Mouse (Mus musculus) small intestine, adult 2 months (tissue): Measurements from ENCODE around the gene Gm37240.

Experiments used
- CTCF ChIP-seq: fragments of 200-500 bp; IDR thresholded peaks from 2 replicates; pipeline ENCODE4 v1.5.1; 2012; ENCODE audit warnings: low read depth, mild to moderate bottlenecking, control low read depth, inconsistent platforms, low read length, moderate library complexity, mixed read lengths; ENCODE audit not compliant: insufficient replicate concordance, insufficient read length; ENCODE audit errors: extremely low read depth
- POLR2A ChIP-seq: fragments of 200-500 bp; IDR thresholded peaks from 2 replicates; pipeline ENCODE4 v1.6.1; 2012; ENCODE audit warnings: low read depth, mild to moderate bottlenecking, control low read depth, inconsistent platforms, low read length, moderate library complexity

DNA sequence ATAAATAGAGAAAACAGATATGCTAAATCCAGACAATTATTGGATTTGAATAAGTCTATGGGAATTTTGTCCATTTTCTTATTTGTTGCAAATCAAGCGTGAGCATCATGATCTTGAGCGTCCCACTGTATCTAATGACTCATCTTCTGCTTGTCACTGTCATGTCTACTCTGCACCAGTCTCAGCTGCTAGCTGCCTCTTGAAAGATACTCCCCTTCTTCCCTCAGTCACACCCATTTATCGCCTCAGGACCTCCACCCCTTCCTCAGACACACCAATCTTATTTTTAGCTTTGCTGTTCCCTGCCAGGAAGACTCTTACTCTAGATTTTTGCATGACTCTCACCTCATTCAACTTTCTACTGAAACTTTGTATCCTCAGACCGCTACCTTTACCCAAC, 1323.9 kb downstream of the Gm37240 start:
- TF ChIP-seq CTCF: no peak
- TF ChIP-seq POLR2A: no peak
